In the genomic region with DNA sequence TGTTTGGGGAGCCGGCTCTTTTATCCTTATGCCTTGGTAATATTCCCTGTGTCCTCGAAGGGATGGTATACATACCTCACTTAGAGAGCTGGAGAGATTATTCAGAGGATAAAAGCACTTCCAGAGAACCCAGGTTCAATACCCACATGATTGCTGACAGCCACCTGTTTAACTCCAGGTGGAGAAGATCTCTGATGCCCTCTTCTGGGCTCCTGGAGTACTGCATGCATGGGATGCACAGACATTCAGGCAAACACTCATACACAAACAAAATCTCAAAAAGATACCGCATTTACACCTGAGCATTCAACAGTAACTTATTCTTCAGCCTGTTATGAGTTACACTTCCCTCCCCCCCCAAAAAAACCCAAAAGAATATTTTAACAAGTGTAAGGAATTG, we compare ENCODE assay signal across 1 mouse cellular context.
TF ChIP-seq lines count a peak whose summit lies in the region.

No protein-coding gene starts in this region.

TF ChIP-seq in CH12.LX, 34 proteins besides CTCF, POLR2A, EP300 and RAD21:
- TF ChIP-seq MXI1 (IDR thresholded peaks at IDR 0.05; ENCODE audit: low read depth, low read length) (no peak), CHD2 (IDR thresholded peaks at IDR 0.05; ENCODE audit: low read length) (no peak), JUND (conservative IDR thresholded peaks at IDR 0.05; ENCODE audit: low read depth, low read length) (no peak), MYC (IDR thresholded peaks at IDR 0.05; ENCODE audit: low read depth, low read length) (peak; percentile 48; the same call in 1 of the 2 replicates), TBP (conservative IDR thresholded peaks at IDR 0.05; ENCODE audit: low read depth, low read length) (no peak), GABPA (IDR thresholded peaks at IDR 0.05; ENCODE audit: insufficient replicate concordance, low read depth, low read length) (no peak), UBTF (IDR thresholded peaks at IDR 0.05; ENCODE audit: low read depth, low read length) (no peak), TCF12 (IDR thresholded peaks at IDR 0.05; ENCODE audit: low read depth, low read length) (no peak), E2F4 (IDR thresholded peaks at IDR 0.05; ENCODE audit: insufficient replicate concordance, low read depth, low read length) (no peak), ZNF384 (IDR thresholded peaks at IDR 0.05; ENCODE audit: low read depth, low read length) (no peak), USF2 (conservative IDR thresholded peaks at IDR 0.05; ENCODE audit: low read depth, low read length) (no peak), SMC3 (IDR thresholded peaks at IDR 0.05; ENCODE audit: low read depth, low read length) (peak; percentile 36), ZMIZ1 (IDR thresholded peaks at IDR 0.05; ENCODE audit: low read depth, low read length) (no peak), NRF1 (IDR thresholded peaks at IDR 0.05; ENCODE audit: low read depth, low read length) (no peak)
